Mouse (Mus musculus) cerebellum, adult 2 months (tissue): ENCODE measurements at regions not wholly inside any gene's neighbourhood (a gene's known extent, or its start where the extent isn't known, plus 50 kb on each side); places are given as distances from the start of the nearest gene placed in this dataset.

Source experiments
- DNase-seq, 2 experiments: peaks; one replicate each; pipeline ENCODE4 v3.0.0; 2021
- H3K27ac ChIP-seq: fragments of 200-500 bp; 2 replicates; pipeline ENCODE4 v1.5.1; 2012; ENCODE audit warnings: low read length, control low read depth, inconsistent platforms; ENCODE audit not compliant: insufficient read depth
- H3K27me3 ChIP-seq: fragments of 200-500 bp; 2 replicates; pipeline ENCODE4 v1.6.1; 2012; ENCODE audit warnings: inconsistent platforms, mild to moderate bottlenecking, low read length, moderate library complexity; ENCODE audit not compliant: control insufficient read depth, insufficient read depth
- H3K4me1 ChIP-seq: fragments of 200-500 bp; 2 replicates; pipeline ENCODE4 v1.6.1; 2011; ENCODE audit warnings: low read length; ENCODE audit not compliant: control insufficient read depth, insufficient read depth
- H3K4me3 ChIP-seq: fragments of 200-500 bp; replicated peaks from 2 replicates; pipeline ENCODE3; 2011; ENCODE audit warnings: mild to moderate bottlenecking, low read depth, low read length, control low read depth; ENCODE audit not compliant: insufficient read depth
- CTCF ChIP-seq: fragments of 200-500 bp; IDR thresholded peaks from 2 replicates; pipeline ENCODE4 v1.5.1; 2011; ENCODE audit warnings: low read depth, mild to moderate bottlenecking, control low read depth, low read length, moderate library complexity, borderline replicate concordance; ENCODE audit not compliant: insufficient read depth
- POLR2A ChIP-seq: fragments of 200-500 bp; IDR thresholded peaks from 2 replicates; pipeline ENCODE4 v1.6.1; 2011; ENCODE audit warnings: low read length, control low read depth, borderline replicate concordance; ENCODE audit not compliant: insufficient read depth
- WGBS: fragments of 180-500 bp; shearing (Covaris S2); methylation state at CpG from one replicate; pipeline ENCODE4 v1.1.7; 2018; 5-methylcytosine and 5-hydroxymethylcytosine counted together

- Histone ChIP-seq H3K27ac (no peak overlapping the region), H3K4me3 (no peak overlapping the region), H3K27me3 (no peaks in the 10 kb centered on the region), H3K4me1 (peaks cover 3% of the 10 kb centered on the region)
- peak; percentile 40 to 75 for DNase-seq
- no peak for TF ChIP-seq POLR2A
- TF ChIP-seq CTCF, result no peak
- 12% methylated on average over 4 of the region's 4 CpGs for WGBS
These were observed 87.8 kb upstream of the Krr1 start for GRCm38 (mm10) chr10:111884701-111885100.

- WGBS, result 73% methylated on average over 5 of the region's 5 CpGs
- Histone ChIP-seq H3K4me1 (peaks cover 3% of the 10 kb centered on the region), H3K27ac (no peak overlapping the region), H3K4me3 (no peak overlapping the region), H3K27me3 (no peaks in the 10 kb centered on the region)
- TF ChIP-seq CTCF (no peak), POLR2A (no peak)
- no peak for DNase-seq
These were observed 83.4 kb upstream of the Krr1 start for GRCm38 (mm10) chr10:111889111-111889510.

- 91% methylated on average over 5 of the region's 5 CpGs for WGBS
- no peak for DNase-seq
- Histone ChIP-seq H3K27me3 (no peaks in the 10 kb centered on the region), H3K27ac (no peak overlapping the region), H3K4me1 (no peaks in the 10 kb centered on the region), H3K4me3 (no peak overlapping the region)
- no peak for TF ChIP-seq CTCF
- TF ChIP-seq POLR2A, result no peak
These were observed 79.0 kb upstream of the Krr1 start for GRCm38 (mm10) chr10:111893489-111893888.

- Histone ChIP-seq H3K4me3 (no peak overlapping the region), H3K4me1 (no peaks in the 10 kb centered on the region), H3K27ac (no peak overlapping the region), H3K27me3 (no peaks in the 10 kb centered on the region)
- TF ChIP-seq POLR2A (no peak), CTCF (no peak)
- DNase-seq, result no peak
- 80% methylated on average over 8 of the region's 8 CpGs for WGBS
These were observed 78.5 kb upstream of the Krr1 start for GRCm38 (mm10) chr10:111893941-111894340.

GRCm38 (mm10) chr10:111897361-111897760 is 75.1 kb upstream of the Krr1 start:
- H3K27me3 ChIP-seq, result no peaks in the 10 kb centered on the region
- TF ChIP-seq CTCF, result no peak
- no peak for TF ChIP-seq POLR2A
- no peak overlapping the region for H3K27ac ChIP-seq
- no peaks in the 10 kb centered on the region for H3K4me1 ChIP-seq
- no peak for DNase-seq
- H3K4me3 ChIP-seq, result no peak overlapping the region
- WGBS, result 82% methylated on average over 3 of the region's 3 CpGs

GRCm38 (mm10) chr10:111900723-111901716 is 71.4 kb upstream of the Krr1 start:
- TF ChIP-seq POLR2A (no peak), CTCF (no peak)
- Histone ChIP-seq H3K27me3 (no peaks in the 10 kb centered on the region), H3K4me3 (no peak overlapping the region), H3K4me1 (peaks cover 8% of the 10 kb centered on the region), H3K27ac (no peak overlapping the region)
- DNase-seq, result no peak
- 53% methylated on average over 17 of the region's 17 CpGs for WGBS

GRCm38 (mm10) chr10:111903956-111904355 is 68.5 kb upstream of the Krr1 start:
- Histone ChIP-seq H3K27me3 (no peaks in the 10 kb centered on the region), H3K4me3 (no peak overlapping the region), H3K4me1 (peaks cover 8% of the 10 kb centered on the region), H3K27ac (no peak overlapping the region)
- TF ChIP-seq CTCF (no peak), POLR2A (no peak)
- WGBS, result 19% methylated on average over 8 of the region's 8 CpGs
- peak; percentile 41 to 65 for DNase-seq

- whole genome bisulfite sequencing, result 11% methylated on average over 5 of the region's 5 CpGs
- Histone ChIP-seq H3K4me3 (no peak overlapping the region), H3K27me3 (no peaks in the 10 kb centered on the region), H3K4me1 (peaks cover 9% of the 10 kb centered on the region), H3K27ac (no peak overlapping the region)
- DNase-seq, result peak; percentile 94 to 96
- TF ChIP-seq POLR2A, result no peak
These were observed 64.6 kb upstream of the Krr1 start for GRCm38 (mm10) chr10:111907836-111908235.
